Mouse (Mus musculus) forebrain, postnatal 0 days (tissue): ENCODE measurements around the gene Ctf2. TPM values are rescaled to one million over a fixed set of nuclear protein-coding genes. Genes with fewer than 3 reads are reported as not detected.
A peak's percentile ranks its signal among the peaks of the same experiment; 100 is the strongest.

Experiments used
- ATAC-seq: fragments of 200-750 bp; cut with Nextera tagmentation; 2 replicates; pipeline ENCODE4 v1.8.0; 2017; ENCODE audit warnings: mild to moderate bottlenecking, moderate library complexity
- DNase-seq: peaks from one replicate; pipeline ENCODE4 v3.0.0-alpha.2; 2015
- H3K27ac ChIP-seq: fragments of 300-500 bp; sonication (generic); 2 replicates; pipeline ENCODE4 v1.5.1; 2014; ENCODE audit warnings: low read depth, mild to moderate bottlenecking, antibody characterized with exemption, low read length, moderate library complexity, mixed read lengths
- H3K27me3 ChIP-seq: fragments of 300-500 bp; sonication (generic); 2 replicates; pipeline ENCODE4 v1.6.1; 2014; ENCODE audit warnings: mild to moderate bottlenecking, low read length, mixed read lengths; ENCODE audit not compliant: insufficient read depth
- H3K36me3 ChIP-seq: fragments of 300-500 bp; sonication (generic); 2 replicates; pipeline ENCODE4 v1.6.1; 2014; ENCODE audit warnings: mild to moderate bottlenecking, moderate library complexity; ENCODE audit not compliant: insufficient read depth
- H3K4me1 ChIP-seq: fragments of 300-500 bp; sonication (generic); 2 replicates; pipeline ENCODE4 v1.6.1; 2014; ENCODE audit warnings: antibody characterized with exemption; ENCODE audit not compliant: insufficient read depth
- H3K4me2 ChIP-seq: fragments of 300-500 bp; sonication (generic); 2 replicates; pipeline ENCODE4 v1.6.1; 2014; ENCODE audit warnings: low read depth, mild to moderate bottlenecking, moderate library complexity
- H3K4me3 ChIP-seq: fragments of 300-500 bp; sonication (generic); 2 replicates; pipeline ENCODE4 v1.5.1; 2014; ENCODE audit warnings: low read depth, low read length, mixed read lengths
- H3K9ac ChIP-seq: fragments of 300-500 bp; sonication (generic); 2 replicates; pipeline ENCODE4 v1.6.1; 2014; ENCODE audit warnings: mild to moderate bottlenecking
- H3K9me3 ChIP-seq: fragments of 300-500 bp; sonication (generic); 2 replicates; pipeline ENCODE4 v1.6.1; 2016; ENCODE audit warnings: low read length
- CTCF ChIP-seq: sonication (generic); IDR thresholded peaks from 2 replicates; pipeline ENCODE4 v1.5.1; 2016; ENCODE audit warnings: antibody characterized with exemption, control low read depth, low read depth
- WGBS: fragments of 180-500 bp; shearing (Covaris S2); extraction: QIAGEN DNeasy Blood & Tissue Kit; methylation state at CpG from one replicate; pipeline ENCODE4 v1.1.7; 2014; 5-methylcytosine and 5-hydroxymethylcytosine counted together
- polyA plus RNA-seq: library from polyadenylated mRNA; unstranded; fragments of >200 nt; fragmentation: Nextera tagmentation; extraction: Ambion mirVana; gene quantifications from 2 replicates; pipeline ENCODE4 v1.2.1, GENCODE M21; 2015
- total RNA-seq: library from RNA; depleted of rRNA; stranded (reverse); fragments of >200 nt; gene quantifications from 2 replicates; pipeline ENCODE4 v1.2.3, GENCODE M21; 2014

Ctf2 gene
- total and polyA plus RNA-seq, 2 experiments from 2014 or later, result not detected

DNA sequence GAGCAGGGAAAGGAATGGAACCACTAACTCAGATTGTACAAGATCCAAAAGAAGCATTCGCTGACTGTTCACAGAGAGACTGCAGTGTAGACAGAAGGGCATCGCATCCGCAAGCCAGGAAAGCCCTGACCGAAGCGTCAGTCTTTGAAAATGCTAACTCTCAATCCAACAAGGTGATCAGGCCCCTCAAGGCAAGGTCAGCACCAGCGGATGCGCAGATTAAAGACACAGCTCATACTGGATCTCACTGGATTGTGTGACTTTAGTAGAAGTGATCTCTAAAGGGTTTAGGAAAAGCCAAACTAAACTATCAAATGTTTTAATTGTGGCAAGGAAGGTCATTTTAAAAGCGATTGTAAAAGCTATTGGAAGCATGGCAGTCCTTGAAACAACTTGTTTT is 38.7 kb downstream of the Ctf2 start:
- no peak for ATAC-seq
- WGBS, result 94% methylated on average over 8 of the region's 8 CpGs
- no peak for TF ChIP-seq CTCF

GRCm38 (mm10) chr7:127691221-127691989 is 40.6 kb downstream of the Ctf2 start:
- Histone ChIP-seq H3K27me3 (no peaks in the 10 kb centered on the region), H3K4me2 (peak overlapping the region; percentile 37), H3K36me3 (peaks cover 13% of the 10 kb centered on the region; the same call in 1 of the 2 replicates), H3K9me3 (no peaks in the 10 kb centered on the region), H3K9ac (0 out of 2 replicates have a peak overlapping the region, but pooled peaks have one; percentile 14), H3K27ac (peak overlapping the region; percentile 50; the same call in 1 of the 2 replicates), H3K4me1 (peaks cover 5% of the 10 kb centered on the region; the same call in 1 of the 2 replicates), H3K4me3 (no peak overlapping the region)
- TF ChIP-seq CTCF, result no peak
- peak; percentile 39 for DNase-seq
- WGBS, result 6% methylated on average over 15 of the region's 15 CpGs
- peak; percentile 56 for ATAC-seq

More for the DNA sequence above, 38.7 kb downstream of the Ctf2 start:
- no peaks in the 10 kb centered on the region for H3K27me3 ChIP-seq
- H3K9me3 ChIP-seq, result no peaks in the 10 kb centered on the region
- no peak overlapping the region for H3K9ac ChIP-seq
- peaks cover 5% of the 10 kb centered on the region; the same call in 1 of the 2 replicates for H3K4me1 ChIP-seq
- no peak overlapping the region for H3K4me3 ChIP-seq
- peaks cover 13% of the 10 kb centered on the region; the same call in 1 of the 2 replicates for H3K36me3 ChIP-seq
- no peak overlapping the region for H3K27ac ChIP-seq
- DNase-seq, result no peak
- no peak overlapping the region for H3K4me2 ChIP-seq

DNA sequence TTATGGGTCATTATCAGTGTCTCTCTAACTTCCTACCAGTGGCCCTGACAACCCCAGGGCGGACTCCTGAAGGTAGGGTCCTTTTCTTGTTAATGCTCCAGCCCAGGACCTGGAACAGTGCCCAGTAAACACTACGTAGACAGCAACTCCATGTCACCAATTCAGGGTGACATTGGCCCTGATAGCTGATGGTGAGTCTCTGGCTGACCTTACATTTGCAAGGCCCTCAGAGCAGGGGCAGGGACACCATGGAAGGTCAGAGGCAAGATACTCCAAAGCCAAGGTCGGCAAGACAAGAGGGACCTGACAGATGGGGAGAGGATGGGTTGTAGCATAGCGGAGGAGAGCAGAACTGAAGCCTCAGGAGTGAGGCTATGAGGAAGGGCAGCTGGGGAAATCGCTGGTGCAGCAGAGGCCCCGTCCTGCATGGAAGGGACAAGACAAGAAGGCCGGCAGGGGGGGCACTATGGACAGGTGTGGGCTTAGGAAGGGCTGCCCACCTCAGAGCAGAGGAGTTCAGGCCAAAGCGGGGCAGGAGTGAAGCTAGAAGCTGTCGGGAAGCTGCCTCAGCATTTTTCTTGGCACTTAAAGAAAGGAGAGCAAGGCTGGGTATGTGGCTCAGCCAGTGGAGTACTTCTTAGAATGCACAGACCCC is 42.2 kb downstream of the Ctf2 start:
- Histone ChIP-seq H3K27ac (no peak overlapping the region), H3K4me2 (no peak overlapping the region), H3K9ac (no peak overlapping the region), H3K4me1 (peaks cover 5% of the 10 kb centered on the region; the same call in 1 of the 2 replicates), H3K4me3 (no peak overlapping the region), H3K9me3 (no peaks in the 10 kb centered on the region), H3K27me3 (no peaks in the 10 kb centered on the region), H3K36me3 (peaks cover 4% of the 10 kb centered on the region; the same call in 1 of the 2 replicates)
- DNase-seq (no peak), ATAC-seq (no peak)
- WGBS, result 69% methylated on average over 9 of the region's 9 CpGs
- no peak for TF ChIP-seq CTCF

DNA sequence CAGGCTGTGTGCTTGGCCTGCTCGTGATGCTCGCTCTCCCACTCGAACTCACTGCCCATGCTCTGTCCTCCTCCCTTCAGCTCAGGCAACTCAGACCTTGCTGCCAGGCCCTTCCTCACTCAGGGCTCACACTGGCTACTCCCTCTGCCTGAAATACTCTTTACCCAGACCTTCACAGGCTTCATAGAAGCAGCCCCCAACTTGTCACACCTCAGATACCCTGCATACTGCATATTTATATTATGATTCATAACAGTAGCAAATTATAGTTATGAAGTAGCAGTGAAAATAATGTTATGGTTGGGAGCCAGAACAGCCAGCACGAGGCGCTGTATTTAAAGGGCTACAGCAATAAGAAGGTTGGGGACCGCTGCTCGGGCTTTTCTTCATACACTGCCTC is 43.0 kb downstream of the Ctf2 start:
- no peaks in the 10 kb centered on the region for H3K9me3 ChIP-seq
- no peaks in the 10 kb centered on the region for H3K27me3 ChIP-seq
- DNase-seq (no peak), ATAC-seq (no peak)
- no peak overlapping the region; the same call in 1 of the 2 replicates for H3K27ac ChIP-seq
- H3K9ac ChIP-seq, result no peak overlapping the region
- 88% methylated on average over 7 of the region's 7 CpGs for WGBS
- peaks cover 5% of the 10 kb centered on the region; the same call in 1 of the 2 replicates for H3K4me1 ChIP-seq
- H3K4me2 ChIP-seq, result no peak overlapping the region
- H3K36me3 ChIP-seq, result peaks cover 4% of the 10 kb centered on the region; the same call in 1 of the 2 replicates
- no peak for TF ChIP-seq CTCF
- no peak overlapping the region for H3K4me3 ChIP-seq

- no peak for TF ChIP-seq CTCF
- ATAC-seq (no peak), DNase-seq (no peak)
- H3K9ac ChIP-seq, result no peak overlapping the region
- no peak overlapping the region for H3K4me3 ChIP-seq
- no peak overlapping the region for H3K27ac ChIP-seq
- H3K4me2 ChIP-seq, result no peak overlapping the region
- no peaks in the 10 kb centered on the region for H3K9me3 ChIP-seq
- H3K4me1 ChIP-seq, result peaks cover 5% of the 10 kb centered on the region; the same call in 1 of the 2 replicates
- H3K36me3 ChIP-seq, result no peaks in the 10 kb centered on the region; the same call in 1 of the 2 replicates
- WGBS, result 85% methylated on average over 11 of the region's 11 CpGs
- no peaks in the 10 kb centered on the region for H3K27me3 ChIP-seq
Measured at GRCm38 (mm10) chr7:127686740-127687449, 45.1 kb downstream of the Ctf2 start.

GRCm38 (mm10) chr7:127685304-127686018 is 46.5 kb downstream of the Ctf2 start:
- no peak for DNase-seq
- H3K27me3 ChIP-seq, result no peaks in the 10 kb centered on the region
- no peak for TF ChIP-seq CTCF
- no peak for ATAC-seq
- no peaks in the 10 kb centered on the region for H3K9me3 ChIP-seq
- no peak overlapping the region for H3K4me2 ChIP-seq
- H3K9ac ChIP-seq, result no peak overlapping the region
- 75% methylated on average over 14 of the region's 14 CpGs for WGBS
- H3K4me3 ChIP-seq, result no peak overlapping the region
- H3K36me3 ChIP-seq, result no peaks in the 10 kb centered on the region; the same call in 1 of the 2 replicates
- H3K4me1 ChIP-seq, result no peaks in the 10 kb centered on the region
- no peak overlapping the region for H3K27ac ChIP-seq
